Mouse (Mus musculus) lung, adult 2 months (tissue): Measurements from ENCODE around the gene Gli3.

Experiments
- CTCF ChIP-seq: fragments of 200-500 bp; IDR thresholded peaks from 2 replicates; pipeline ENCODE4 v1.5.1; 2011; ENCODE audit warnings: mild to moderate bottlenecking, low read length, control low read depth; ENCODE audit not compliant: insufficient read depth
- POLR2A ChIP-seq: fragments of 200-500 bp; IDR thresholded peaks from 2 replicates; pipeline ENCODE4 v1.6.1; 2011; ENCODE audit warnings: low read depth, mild to moderate bottlenecking, control low read depth, low read length, borderline replicate concordance; ENCODE audit errors: extremely low read depth

GRCm38 (mm10) chr13:15537611-15538010 lies 74.6 kb downstream of the Gli3 start:
- TF ChIP-seq CTCF, result no peak
- no peak for TF ChIP-seq POLR2A
